Mouse (Mus musculus) inflammation-experienced regulatory T-cells, adult 6 months (primary cell): ENCODE results near the gene 2310022A10Rik. TPM values are rescaled to one million over a fixed set of nuclear protein-coding genes. Genes with fewer than 3 reads are reported as not detected.
"Not testable (repeated sequence)": the region's sequence is repeated elsewhere in the genome, so short reads cannot be mapped to it uniquely, and the experiment has no call there.

Experiments used
- ATAC-seq: one replicate; pipeline ENCODE4 v1.8.0; 2017
- polyA plus RNA-seq, 3 experiments: library from polyadenylated mRNA; unstranded; fragments of 100-300 nt; shearing (Covaris generic); gene quantifications; one replicate each; pipeline ENCODE4 v1.2.1; 2017

Gene 2310022A10Rik
- polyA plus RNA-seq, 3 experiments from 2014 or later: 16.4 to 24.4 (median 21.4) TPM

GRCm38 (mm10) chr7:27621028-27621427, 68.0 kb downstream of the 2310022A10Rik start:
- no peak for ATAC-seq

GRCm38 (mm10) chr7:27622234-27622633, 69.2 kb downstream of the 2310022A10Rik start:
- ATAC-seq: no peak

GRCm38 (mm10) chr7:27624967-27625366, 71.9 kb downstream of the 2310022A10Rik start:
- ATAC-seq: no peak

- ATAC-seq: no peak
Observed at GRCm38 (mm10) chr7:27627707-27628106, 74.7 kb downstream of the 2310022A10Rik start.

- ATAC-seq: no peak
Observed at GRCm38 (mm10) chr7:27628190-27628589, 75.2 kb downstream of the 2310022A10Rik start.

- not testable (repeated sequence) for ATAC-seq
Observed at GRCm38 (mm10) chr7:27628816-27629215, 75.8 kb downstream of the 2310022A10Rik start.

GRCm38 (mm10) chr7:27631439-27631838, 78.4 kb downstream of the 2310022A10Rik start:
- no peak for ATAC-seq

Other genes with a start within 250 kb of the 2310022A10Rik start
- 1 to 10 TPM in 1 of 3 experiments, under 1 TPM in 2; 0.45 to 1.2 (median 0.50) TPM for gene Ltbp4, start 215.5 kb upstream of the 2310022A10Rik start, polyA plus RNA-seq
- 10 to 100 TPM; 46.9 to 59.2 (median 50.1) TPM for gene Shkbp1, start 197.2 kb upstream of the 2310022A10Rik start, polyA plus RNA-seq
- 1 to 10 TPM in 1 of 3 experiments, not detected in 2; 4.0 TPM for gene Gm20479, start 195.8 kb upstream of the 2310022A10Rik start, polyA plus RNA-seq
- gene Sptbn4, start 105.5 kb upstream of the 2310022A10Rik start, polyA plus RNA-seq: under 1 TPM; 0.12 to 0.23 (median 0.13) TPM
- 10 to 100 TPM in 2 of 3 experiments, 1 to 10 TPM in 1; 6.0 to 21.7 (median 17.0) TPM for gene Blvrb, start 105.3 kb upstream of the 2310022A10Rik start, polyA plus RNA-seq
- gene Sertad3, start 79.5 kb upstream of the 2310022A10Rik start, polyA plus RNA-seq: 10 to 100 TPM; 37.6 to 53.5 (median 42.6) TPM
- 10 to 100 TPM; 38.7 to 44.4 (median 40.2) TPM for gene Sertad1, start 66.3 kb upstream of the 2310022A10Rik start, polyA plus RNA-seq
- gene Prx, start 53.9 kb upstream of the 2310022A10Rik start, polyA plus RNA-seq: under 1 TPM; 0.24 to 0.52 (median 0.30) TPM
- under 1 TPM; 0.20 to 0.33 (median 0.23) TPM for gene Hipk4, start 30.0 kb upstream of the 2310022A10Rik start, polyA plus RNA-seq
- gene Pld3, start within 50 bp of the 2310022A10Rik start, polyA plus RNA-seq: 100 to 1,000 TPM; 155 to 246 (median 192) TPM
- gene Akt2, start 38.3 kb downstream of the 2310022A10Rik start, polyA plus RNA-seq: 10 to 100 TPM; 41.6 to 51.3 (median 43.1) TPM
- gene Ttc9b, start 100.7 kb downstream of the 2310022A10Rik start, polyA plus RNA-seq: not detected
- 1 to 10 TPM in 1 of 3 experiments, under 1 TPM in 2; 0.88 to 1.4 (median 0.91) TPM for gene Map3k10, start 121.4 kb downstream of the 2310022A10Rik start, polyA plus RNA-seq
- gene Zfp607b, start 136.1 kb downstream of the 2310022A10Rik start, polyA plus RNA-seq: 1 to 10 TPM; 1.9 to 3.5 (median 3.3) TPM
- 10 to 100 TPM in 1 of 3 experiments, 1 to 10 TPM in 2; 7.2 to 12.6 (median 8.5) TPM for gene Zfp60, start 178.2 kb downstream of the 2310022A10Rik start, polyA plus RNA-seq